Mouse (Mus musculus): ENCODE data around the gene Gipc3.

The Gipc3 gene

GRCm38 (mm10) chr10:81342686-81343505 is at the start of gene Gipc3:
Gene Gipc3, minus strand, starts transcription at chr10:81343266.
- DNase-seq (ENCODE audit: inconsistent ontology term), result no peak

GRCm38 (mm10) chr10:81392781-81393185 is 49.7 kb upstream of the Gipc3 start, which contains the start of gene Smim24:
Gene Smim24, plus strand, starts transcription at chr10:81393051.
- DNase-seq (ENCODE audit: inconsistent ontology term), result no peak

GRCm38 (mm10) chr10:81392270-81392669 is 49.2 kb upstream of the Gipc3 start:
- no peak for DNase-seq (ENCODE audit: inconsistent ontology term)

- no peak for DNase-seq (ENCODE audit: inconsistent ontology term)
Observed at GRCm38 (mm10) chr10:81390678-81390965, 47.6 kb upstream of the Gipc3 start.

- peak; percentile 78 for DNase-seq (ENCODE audit: inconsistent ontology term)
Observed at GRCm38 (mm10) chr10:81389801-81390677, 47.0 kb upstream of the Gipc3 start.

GRCm38 (mm10) chr10:81389373-81389772 is 46.3 kb upstream of the Gipc3 start:
- peak; percentile 56 for DNase-seq (ENCODE audit: inconsistent ontology term)

GRCm38 (mm10) chr10:81388505-81389055 is 45.5 kb upstream of the Gipc3 start, which contains the start of gene Gm48552:
Gene Gm48552, plus strand, starts transcription at chr10:81389005.
- no peak for DNase-seq (ENCODE audit: inconsistent ontology term)

- DNase-seq (ENCODE audit: inconsistent ontology term), result no peak
Observed at GRCm38 (mm10) chr10:81387716-81388115, 44.6 kb upstream of the Gipc3 start.

GRCm38 (mm10) chr10:81385603-81386306 is 42.7 kb upstream of the Gipc3 start:
- no peak for DNase-seq (ENCODE audit: inconsistent ontology term)

- no peak for DNase-seq (ENCODE audit: inconsistent ontology term)
Observed at GRCm38 (mm10) chr10:81384605-81384982, 41.5 kb upstream of the Gipc3 start.

GRCm38 (mm10) chr10:81383802-81384604 is 40.9 kb upstream of the Gipc3 start, which contains the start of the genes Dohh and Gm48551:
Gene Dohh, plus strand, starts transcription at chr10:81384428.
Gene Gm48551, plus strand, starts transcription at chr10:81384466.
- DNase-seq (ENCODE audit: inconsistent ontology term), result peak; percentile 98

GRCm38 (mm10) chr10:81382039-81382438 is 39.0 kb upstream of the Gipc3 start:
- no peak for DNase-seq (ENCODE audit: inconsistent ontology term)

- no peak for DNase-seq (ENCODE audit: inconsistent ontology term)
Observed at GRCm38 (mm10) chr10:81379809-81380378, 36.8 kb upstream of the Gipc3 start.

GRCm38 (mm10) chr10:81379183-81379553 is 36.1 kb upstream of the Gipc3 start:
- DNase-seq (ENCODE audit: inconsistent ontology term), result no peak

GRCm38 (mm10) chr10:81378553-81379182 is 35.6 kb upstream of the Gipc3 start:
- DNase-seq (ENCODE audit: inconsistent ontology term), result peak; percentile 100

GRCm38 (mm10) chr10:81377793-81378552 is 34.9 kb upstream of the Gipc3 start, which contains the start of gene Fzr1:
Gene Fzr1, minus strand, starts transcription at chr10:81378516.
- DNase-seq (ENCODE audit: inconsistent ontology term), result no peak

GRCm38 (mm10) chr10:81377362-81377664 is 34.2 kb upstream of the Gipc3 start:
- no peak for DNase-seq (ENCODE audit: inconsistent ontology term)

GRCm38 (mm10) chr10:81376561-81377361 is 33.7 kb upstream of the Gipc3 start:
- DNase-seq (ENCODE audit: inconsistent ontology term), result no peak

- no peak for DNase-seq (ENCODE audit: inconsistent ontology term)
Observed at GRCm38 (mm10) chr10:81375322-81375721, 32.3 kb upstream of the Gipc3 start.

All from Muller cell, postnatal 12 days (primary cell).